Mouse (Mus musculus): ENCODE data around the gene Rhox8. TPM values are rescaled to one million over a fixed set of nuclear protein-coding genes. Genes with fewer than 3 reads are reported as not detected.
A peak's percentile ranks its signal among the peaks of the same experiment; 100 is the strongest.
"Not testable (repeated sequence)": the region's sequence is repeated elsewhere in the genome, so short reads cannot be mapped to it uniquely, and the experiment has no call there.

Gene Rhox8
- polyA plus RNA-seq (2012; rRNA removed): not detected in 2 replicates

DNA sequence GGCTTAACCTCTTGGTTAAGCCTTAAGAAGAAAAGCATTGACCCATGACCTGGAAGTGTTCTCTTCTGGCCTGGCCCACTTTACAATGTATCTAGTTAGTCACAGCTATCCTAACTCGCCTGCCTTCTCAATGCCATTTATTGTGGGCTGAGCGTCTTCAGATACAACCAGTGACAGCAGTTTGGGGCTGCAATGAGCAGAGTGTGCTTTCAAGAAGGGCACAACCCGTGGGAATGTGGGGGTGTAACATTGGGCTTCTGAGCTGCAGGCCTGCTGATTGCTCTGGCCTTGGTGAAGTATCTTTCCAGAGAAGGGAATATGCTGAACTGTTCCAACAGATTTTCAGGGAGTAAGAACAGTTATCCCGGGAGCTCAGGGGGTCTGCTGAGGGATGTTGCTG lies at the start of gene Rhox8:
Gene Rhox8, minus strand, starts transcription at position 101 of the 400 bp plus-strand sequence.
- DNase-seq (ENCODE audit: extremely low spot score in 1 of 2, low spot score in 1 of 2): no peak

DNA sequence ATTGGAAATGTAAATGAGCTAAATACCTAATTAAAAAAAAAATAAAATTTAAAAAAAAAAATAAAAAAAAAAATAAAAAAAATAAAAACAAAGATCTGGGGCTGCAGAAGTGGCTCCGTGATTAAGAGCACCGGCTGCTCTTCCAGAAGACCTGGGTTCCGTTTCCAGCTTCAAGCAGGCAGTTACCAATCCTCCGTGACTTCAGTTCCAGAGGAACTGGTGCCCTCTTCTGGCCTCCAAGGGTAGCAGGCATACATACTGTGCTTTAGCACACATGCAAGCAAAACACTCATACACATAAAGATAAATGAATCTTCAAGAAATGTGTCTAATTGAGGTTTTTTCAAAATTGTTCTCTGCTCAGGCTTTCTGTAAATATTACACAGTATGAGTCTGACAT lies 37.6 kb upstream of the Rhox8 start:
- DNase-seq (ENCODE audit: extremely low spot score in 1 of 2, low spot score in 1 of 2): no peak

DNA sequence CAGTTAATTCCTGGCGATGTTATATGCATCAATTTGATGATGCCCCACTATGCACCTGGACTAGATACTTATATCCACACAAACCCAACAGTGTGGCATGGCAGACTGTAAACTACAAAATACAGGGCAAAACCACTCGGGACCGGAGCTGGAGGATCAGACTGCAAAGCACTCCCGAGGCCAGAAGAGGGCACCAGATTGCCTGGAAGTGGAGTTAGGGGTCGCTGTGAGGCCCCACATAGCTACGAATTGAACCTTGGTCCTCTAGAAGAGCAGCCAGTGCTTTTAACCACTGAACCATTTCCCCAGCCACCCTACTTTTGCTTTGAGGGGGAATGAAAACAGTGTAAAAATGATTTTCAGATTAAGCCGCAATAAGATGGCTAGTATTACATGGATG lies 29.8 kb upstream of the Rhox8 start:
- DNase-seq (ENCODE audit: extremely low spot score in 1 of 2, low spot score in 1 of 2): peak in 1 of 2 experiments; percentile 3

DNA sequence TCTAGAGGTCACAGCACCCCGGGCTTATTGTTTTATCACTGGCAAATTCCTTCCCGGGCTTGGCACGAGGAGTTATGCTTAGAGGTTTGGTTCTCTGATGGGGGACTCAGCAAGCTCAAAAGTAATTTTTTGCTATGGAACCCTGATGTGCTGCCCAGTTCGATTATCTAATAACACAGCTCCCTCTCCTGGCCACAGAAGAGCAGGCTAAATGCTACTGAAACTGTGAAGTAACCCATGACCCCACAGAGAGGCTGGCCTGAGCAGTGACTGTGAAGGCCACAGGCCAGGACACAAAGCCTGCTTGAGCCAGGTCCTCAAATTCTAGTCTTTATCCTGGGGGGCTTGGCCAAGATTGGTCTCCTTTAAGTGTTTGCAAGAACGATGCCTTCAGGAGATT lies 25.0 kb upstream of the Rhox8 start:
- DNase-seq (ENCODE audit: extremely low spot score in 1 of 2, low spot score in 1 of 2): peak in 1 of 2 experiments; percentile 3

DNA sequence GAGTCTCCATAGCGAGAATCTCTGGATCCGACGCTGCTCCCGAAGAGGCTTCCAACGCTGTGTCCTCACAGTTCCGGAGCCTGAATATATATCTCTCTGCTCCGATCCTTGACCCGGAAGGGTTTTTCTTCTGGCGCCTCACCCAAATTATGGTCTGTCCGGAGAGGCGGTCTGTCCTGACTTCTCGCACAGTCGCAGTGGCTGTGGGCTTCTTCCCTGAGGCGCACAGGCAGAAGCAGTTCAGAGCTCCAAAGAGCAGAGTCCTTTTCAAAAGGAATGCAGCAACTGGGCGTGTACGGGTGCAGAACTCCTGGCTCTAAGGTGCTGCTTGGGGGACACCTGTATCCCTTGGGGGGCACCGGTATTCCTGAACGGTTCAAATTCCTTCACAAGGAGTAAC lies 22.9 kb upstream of the Rhox8 start, which contains the start of gene Rhox9:
Gene Rhox9, minus strand, starts transcription at position 101 of the 400 bp plus-strand sequence.
- not testable (repeated sequence) for DNase-seq (ENCODE audit: extremely low spot score in 1 of 2, low spot score in 1 of 2)

DNA sequence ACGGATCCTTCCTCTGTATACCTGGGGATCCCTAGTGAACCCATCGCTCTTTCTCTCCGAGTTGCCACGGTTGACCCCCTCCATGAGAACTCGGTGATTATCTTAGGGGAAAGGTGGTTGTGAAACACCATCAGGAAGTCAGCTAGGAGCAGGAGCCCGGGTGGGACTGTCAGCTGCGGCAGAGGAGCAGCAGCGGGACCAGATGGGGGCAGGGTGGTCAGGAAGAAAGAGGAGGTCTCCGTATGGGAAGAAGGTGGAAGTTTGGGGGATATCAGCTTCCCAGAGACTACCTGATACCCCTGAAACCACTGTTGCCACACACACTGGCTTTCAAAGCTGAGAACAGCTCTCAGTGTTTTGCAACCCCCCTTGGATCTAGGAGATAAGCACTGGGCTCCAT lies 18.4 kb upstream of the Rhox8 start, which contains the start of gene Rhox7b:
Gene Rhox7b, minus strand, starts transcription at position 101 of the 400 bp plus-strand sequence.
- not testable (repeated sequence) for DNase-seq (ENCODE audit: extremely low spot score in 1 of 2, low spot score in 1 of 2)

DNA sequence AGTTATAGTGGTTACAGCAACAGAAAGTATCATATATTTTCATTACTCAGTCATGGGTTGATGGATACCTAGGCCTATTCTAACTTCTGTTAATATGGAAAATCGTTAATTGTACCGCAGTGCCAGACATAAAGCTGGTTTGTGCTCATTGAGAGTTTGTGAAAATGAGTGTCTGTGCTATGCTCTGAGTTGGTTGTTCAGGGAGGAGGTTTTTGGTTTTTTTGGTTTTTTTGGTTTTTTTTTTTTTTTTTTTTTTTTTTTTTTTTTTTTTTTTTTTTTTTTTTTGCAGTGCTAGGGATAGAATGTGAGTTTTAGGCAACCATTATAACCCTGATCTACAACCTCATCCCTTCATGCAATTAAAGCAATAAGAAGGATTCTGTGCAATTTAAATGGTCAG lies 7.1 kb downstream of the Rhox8 start:
- no peak for DNase-seq (ENCODE audit: extremely low spot score in 1 of 2, low spot score in 1 of 2)

DNA sequence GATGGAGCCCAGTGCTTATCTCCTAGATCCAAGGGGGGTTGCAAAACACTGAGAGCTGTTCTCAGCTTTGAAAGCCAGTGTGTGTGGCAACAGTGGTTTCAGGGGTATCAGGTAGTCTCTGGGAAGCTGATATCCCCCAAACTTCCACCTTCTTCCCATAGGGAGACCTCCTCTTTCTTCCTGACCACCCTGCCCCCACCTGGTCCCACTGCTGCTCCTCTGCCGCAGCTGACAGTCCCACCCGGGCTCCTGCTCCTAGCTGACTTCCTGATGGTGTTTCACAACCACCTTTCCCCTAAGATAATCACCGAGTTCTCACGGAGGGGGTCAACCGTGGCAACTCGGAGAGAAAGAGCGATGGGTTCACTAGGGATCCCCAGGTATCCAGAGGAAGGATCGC lies 47.4 kb downstream of the Rhox8 start, which contains the start of gene Rhox7a:
Gene Rhox7a, plus strand, starts transcription at position 301 of the 400 bp plus-strand sequence.
- not testable (repeated sequence) for DNase-seq (ENCODE audit: extremely low spot score in 1 of 2, low spot score in 1 of 2)

DNA sequence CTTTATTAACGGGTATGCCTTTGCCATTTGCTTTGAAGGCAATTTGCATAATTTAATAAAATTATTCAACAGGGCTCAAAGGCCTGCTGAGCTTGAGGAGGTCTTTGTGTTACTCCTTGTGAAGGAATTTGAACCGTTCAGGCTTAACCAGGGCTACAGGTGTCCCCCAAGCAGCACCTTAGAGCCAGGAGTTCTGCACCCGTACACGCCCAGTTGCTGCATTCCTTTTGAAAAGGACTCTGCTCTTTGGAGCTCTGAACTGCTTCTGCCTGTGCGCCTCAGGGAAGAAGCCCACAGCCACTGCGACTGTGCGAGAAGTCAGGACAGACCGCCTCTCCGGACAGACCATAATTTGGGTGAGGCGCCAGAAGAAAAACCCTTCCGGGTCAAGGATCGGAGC lies 52.1 kb downstream of the Rhox8 start, which contains the start of gene Rhox6:
Gene Rhox6, plus strand, starts transcription at position 301 of the 400 bp plus-strand sequence.
- DNase-seq (ENCODE audit: extremely low spot score in 1 of 2, low spot score in 1 of 2): not testable (repeated sequence)

Other genes starting within 250 kb of the Rhox8 start
- not detected in 2 replicates for gene Rhox2g, start 235.5 kb downstream of the Rhox8 start, polyA plus RNA-seq (2012; rRNA removed)
- gene Rhox4g, start 227.6 kb downstream of the Rhox8 start, polyA plus RNA-seq (2012; rRNA removed): not detected in 2 replicates
- not detected in 2 replicates for gene Rhox3h, start 210.2 kb downstream of the Rhox8 start, polyA plus RNA-seq (2012; rRNA removed)
- not detected in 2 replicates for gene Rhox2h, start 205.7 kb downstream of the Rhox8 start, polyA plus RNA-seq (2012; rRNA removed)
- gene Rhox5, start 74.1 kb downstream of the Rhox8 start, polyA plus RNA-seq (2012; rRNA removed): 0.16 and 1.8 TPM in 2 replicates
- gene Rhox6, start 52.0 kb downstream of the Rhox8 start, polyA plus RNA-seq (2012; rRNA removed): 0.78 and 2.2 TPM in 2 replicates
- not detected in 2 replicates for gene Rhox7a, start 47.3 kb downstream of the Rhox8 start, polyA plus RNA-seq (2012; rRNA removed)
- gene Rhox7b, start 18.3 kb upstream of the Rhox8 start, polyA plus RNA-seq (2012; rRNA removed): not detected in 2 replicates
- 0.80 and 2.9 TPM in 2 replicates for gene Rhox9, start 22.8 kb upstream of the Rhox8 start, polyA plus RNA-seq (2012; rRNA removed)
- not detected in 2 replicates for gene Btg1-ps1, start 139.9 kb upstream of the Rhox8 start, polyA plus RNA-seq (2012; rRNA removed)
- not detected in 2 replicates for gene Btg1-ps2, start 164.2 kb upstream of the Rhox8 start, polyA plus RNA-seq (2012; rRNA removed)
- gene Rhox10, start 187.5 kb upstream of the Rhox8 start, polyA plus RNA-seq (2012; rRNA removed): not detected in 2 replicates
- gene Rhox11, start 206.2 kb upstream of the Rhox8 start, polyA plus RNA-seq (2012; rRNA removed): not detected in 2 replicates
- 0.10 TPM in 1 of 2 replicates, not detected in the other for gene Rhox12, start 232.0 kb upstream of the Rhox8 start, polyA plus RNA-seq (2012; rRNA removed)
- gene Rhox13, start 242.3 kb upstream of the Rhox8 start, polyA plus RNA-seq (2012; rRNA removed): not detected in 2 replicates